Mouse (Mus musculus): ENCODE measurements at regions not wholly inside any gene's neighbourhood (a gene's known extent, or its start where the extent isn't known, plus 50 kb on each side); places are given as distances from the start of the nearest gene placed in this dataset.

GRCm38 (mm10) chr16:55523264-55523663, 225.5 kb upstream of the Zpld1 start:
- WGBS, result 96% methylated on average over 1 of the region's 1 CpGs
- H3K27ac ChIP-seq (ENCODE audit: insufficient read depth, low read depth, low read length), result no peak overlapping the region
- no peak for TF ChIP-seq CTCF (IDR thresholded peaks at IDR 0.05; ENCODE audit: insufficient read depth, low read depth, low read length)
- no peak for TF ChIP-seq POLR2A (IDR thresholded peaks at IDR 0.05; ENCODE audit: insufficient read depth, low read depth, low read length)
- H3K4me1 ChIP-seq (ENCODE audit: control insufficient read depth, insufficient read depth, low read length), result no peaks in the 10 kb centered on the region
- H3K4me3 ChIP-seq (ENCODE audit: insufficient read depth, low read depth, low read length), result no peak overlapping the region

DNA sequence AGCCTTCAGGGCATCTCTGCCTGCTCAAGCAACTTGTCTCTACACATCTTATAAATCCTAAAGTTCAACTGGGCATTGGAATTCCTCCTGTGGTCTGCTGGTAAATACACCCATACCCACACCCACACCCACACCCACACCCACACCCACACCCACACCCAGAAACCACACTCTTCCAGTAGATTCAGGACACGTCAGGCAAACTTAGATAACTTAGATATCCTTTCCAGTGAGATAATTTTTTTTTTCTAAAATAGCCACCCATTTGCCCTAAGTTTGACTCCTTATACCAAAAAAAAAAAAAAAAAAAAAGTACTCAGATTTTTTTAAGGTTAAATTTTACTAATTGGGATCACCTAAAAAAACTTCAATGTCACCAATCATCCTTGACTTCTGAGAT, 224.5 kb upstream of the Zpld1 start:
- WGBS, result 95% methylated on average over 1 of the region's 1 CpGs
- H3K4me3 ChIP-seq (ENCODE audit: insufficient read depth, low read depth, low read length), result no peak overlapping the region
- no peaks in the 10 kb centered on the region for H3K4me1 ChIP-seq (ENCODE audit: control insufficient read depth, insufficient read depth, low read length)
- H3K27ac ChIP-seq (ENCODE audit: insufficient read depth, low read depth, low read length), result no peak overlapping the region
- TF ChIP-seq POLR2A (IDR thresholded peaks at IDR 0.05; ENCODE audit: insufficient read depth, low read depth, low read length) (no peak), CTCF (IDR thresholded peaks at IDR 0.05; ENCODE audit: insufficient read depth, low read depth, low read length) (no peak)

DNA sequence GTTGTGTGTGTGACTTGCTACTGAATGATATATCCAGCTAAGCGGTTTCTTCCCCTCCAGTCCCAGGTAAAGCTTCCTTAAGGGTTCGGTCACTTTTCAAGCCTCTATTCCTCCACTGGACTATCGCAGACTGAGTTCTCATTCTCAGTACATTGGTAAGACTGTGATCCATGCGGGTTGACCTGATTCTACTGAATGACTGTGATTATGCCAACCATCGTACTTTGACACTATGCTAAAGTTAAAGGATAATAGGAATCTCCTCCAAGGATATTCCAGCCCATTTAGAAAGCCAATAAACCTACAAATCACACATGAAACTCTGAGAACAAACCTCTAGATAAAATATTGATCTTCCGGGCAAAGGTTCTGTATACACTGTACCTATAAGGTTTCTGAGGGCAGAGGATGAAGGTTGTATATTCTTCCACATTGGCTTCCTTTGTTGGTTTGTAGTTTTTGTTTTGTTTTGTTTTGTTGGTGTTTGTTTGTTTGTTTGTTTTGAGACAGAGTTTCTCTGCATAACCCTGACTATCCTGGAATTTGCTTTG, 223.7 kb upstream of the Zpld1 start:
- WGBS, result 94% methylated on average over 6 of the region's 6 CpGs
- TF ChIP-seq POLR2A (IDR thresholded peaks at IDR 0.05; ENCODE audit: insufficient read depth, low read depth, low read length), result no peak
- no peak for TF ChIP-seq CTCF (IDR thresholded peaks at IDR 0.05; ENCODE audit: insufficient read depth, low read depth, low read length)
- Histone ChIP-seq H3K4me3 (ENCODE audit: insufficient read depth, low read depth, low read length) (no peak overlapping the region), H3K27ac (ENCODE audit: insufficient read depth, low read depth, low read length) (no peak overlapping the region), H3K4me1 (ENCODE audit: control insufficient read depth, insufficient read depth, low read length) (no peaks in the 10 kb centered on the region)

- Histone ChIP-seq H3K4me3 (ENCODE audit: insufficient read depth, low read depth, low read length) (no peak overlapping the region), H3K4me1 (ENCODE audit: control insufficient read depth, insufficient read depth, low read length) (no peaks in the 10 kb centered on the region; the same call in 1 of the 2 replicates), H3K27ac (ENCODE audit: insufficient read depth, low read depth, low read length) (no peak overlapping the region)
- TF ChIP-seq CTCF (IDR thresholded peaks at IDR 0.05; ENCODE audit: insufficient read depth, low read depth, low read length), result no peak
- no peak for TF ChIP-seq POLR2A (IDR thresholded peaks at IDR 0.05; ENCODE audit: insufficient read depth, low read depth, low read length)
- WGBS, result 83% methylated on average over 6 of the region's 6 CpGs
Measured at GRCm38 (mm10) chr16:55520077-55520476, 222.3 kb upstream of the Zpld1 start.

DNA sequence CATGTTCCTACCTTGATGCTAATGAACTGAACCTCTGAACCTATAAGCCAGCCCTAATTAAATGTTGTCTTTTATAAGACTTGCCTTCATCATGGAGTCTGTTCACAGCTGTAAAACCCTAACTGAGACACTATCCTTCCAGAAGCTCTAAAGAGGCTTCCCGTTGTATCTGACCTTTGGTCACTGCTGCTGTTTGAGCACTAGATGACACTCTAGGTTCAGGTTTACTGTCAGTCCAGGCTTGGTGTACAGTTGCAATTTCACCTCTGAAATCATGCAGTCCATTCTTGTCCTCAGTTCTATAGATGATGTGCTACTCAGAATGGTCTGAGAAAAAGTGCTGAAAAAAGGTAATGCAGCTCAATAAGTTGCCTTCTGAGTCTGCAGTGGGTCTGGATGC, 221.9 kb upstream of the Zpld1 start:
- no peak for TF ChIP-seq POLR2A (IDR thresholded peaks at IDR 0.05; ENCODE audit: insufficient read depth, low read depth, low read length)
- TF ChIP-seq CTCF (IDR thresholded peaks at IDR 0.05; ENCODE audit: insufficient read depth, low read depth, low read length), result no peak
- Histone ChIP-seq H3K4me3 (ENCODE audit: insufficient read depth, low read depth, low read length) (no peak overlapping the region), H3K4me1 (ENCODE audit: control insufficient read depth, insufficient read depth, low read length) (no peaks in the 10 kb centered on the region; the same call in 1 of the 2 replicates), H3K27ac (ENCODE audit: insufficient read depth, low read depth, low read length) (no peak overlapping the region)
- 72% methylated on average over 1 of the region's 1 CpGs for WGBS

DNA sequence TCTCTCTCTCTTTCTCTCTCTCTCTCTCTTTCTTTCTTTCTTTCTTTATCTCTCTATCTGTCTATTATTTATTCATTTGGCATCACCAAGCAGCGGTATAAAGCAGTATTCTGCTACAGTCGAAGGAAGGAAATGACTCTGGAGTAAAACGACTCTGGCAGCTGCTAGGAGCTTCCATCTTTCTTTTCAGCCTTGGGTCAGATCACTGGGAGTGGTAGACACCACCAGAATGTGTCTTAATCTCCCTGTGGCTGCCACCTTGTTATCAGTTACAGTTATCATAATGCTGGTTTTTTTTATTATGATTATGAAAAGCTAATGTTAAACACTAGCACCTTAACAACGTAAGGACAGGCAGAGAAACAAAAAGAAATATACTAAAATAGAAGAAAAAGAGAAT, 219.2 kb upstream of the Zpld1 start:
- H3K4me3 ChIP-seq (ENCODE audit: insufficient read depth, low read depth, low read length), result no peak overlapping the region
- TF ChIP-seq POLR2A (IDR thresholded peaks at IDR 0.05; ENCODE audit: insufficient read depth, low read depth, low read length) (no peak), CTCF (IDR thresholded peaks at IDR 0.05; ENCODE audit: insufficient read depth, low read depth, low read length) (no peak)
- H3K27ac ChIP-seq (ENCODE audit: insufficient read depth, low read depth, low read length), result no peak overlapping the region
- no peaks in the 10 kb centered on the region; the same call in 1 of the 2 replicates for H3K4me1 ChIP-seq (ENCODE audit: control insufficient read depth, insufficient read depth, low read length)
- 75% methylated on average over 4 of the region's 4 CpGs for WGBS

DNA sequence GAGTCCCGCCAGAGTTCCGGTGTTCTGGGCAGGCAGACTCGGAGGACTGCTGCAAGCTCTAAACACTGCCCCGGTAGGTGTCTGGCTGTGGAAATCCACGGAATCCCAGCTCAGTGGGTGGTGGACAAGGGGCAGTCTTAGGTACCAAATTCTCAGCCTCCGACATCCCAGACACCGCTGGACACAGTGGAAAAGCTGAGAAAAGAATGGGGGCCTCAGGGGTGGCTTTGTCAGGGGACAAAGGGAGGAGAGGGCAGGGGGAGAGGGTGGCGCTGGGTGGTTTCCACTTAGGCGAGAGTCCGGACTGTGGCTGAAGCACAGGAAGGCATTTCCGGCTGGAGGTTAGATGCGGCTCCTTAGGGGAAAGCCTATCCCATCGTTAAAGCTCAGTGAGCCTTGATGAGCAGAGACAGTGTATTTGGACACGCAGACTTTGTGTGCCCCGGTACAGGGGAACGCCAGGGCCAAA, 217.5 kb upstream of the Zpld1 start:
- 21% methylated on average over 16 of the region's 16 CpGs for WGBS
- H3K4me1 ChIP-seq (ENCODE audit: control insufficient read depth, insufficient read depth, low read length), result no peaks in the 10 kb centered on the region; the same call in 1 of the 2 replicates
- H3K27ac ChIP-seq (ENCODE audit: insufficient read depth, low read depth, low read length), result no peak overlapping the region
- no peak overlapping the region for H3K4me3 ChIP-seq (ENCODE audit: insufficient read depth, low read depth, low read length)
- TF ChIP-seq POLR2A (IDR thresholded peaks at IDR 0.05; ENCODE audit: insufficient read depth, low read depth, low read length) (no peak), CTCF (IDR thresholded peaks at IDR 0.05; ENCODE audit: insufficient read depth, low read depth, low read length) (no peak)

- TF ChIP-seq POLR2A (IDR thresholded peaks at IDR 0.05; ENCODE audit: insufficient read depth, low read depth, low read length), result no peak
- TF ChIP-seq CTCF (IDR thresholded peaks at IDR 0.05; ENCODE audit: insufficient read depth, low read depth, low read length), result no peak
- Histone ChIP-seq H3K4me1 (ENCODE audit: control insufficient read depth, insufficient read depth, low read length) (no peaks in the 10 kb centered on the region; the same call in 1 of the 2 replicates), H3K27ac (ENCODE audit: insufficient read depth, low read depth, low read length) (no peak overlapping the region), H3K4me3 (ENCODE audit: insufficient read depth, low read depth, low read length) (no peak overlapping the region)
- 65% methylated on average over 6 of the region's 6 CpGs for WGBS
Measured at GRCm38 (mm10) chr16:55514448-55515200, 216.8 kb upstream of the Zpld1 start.

DNA sequence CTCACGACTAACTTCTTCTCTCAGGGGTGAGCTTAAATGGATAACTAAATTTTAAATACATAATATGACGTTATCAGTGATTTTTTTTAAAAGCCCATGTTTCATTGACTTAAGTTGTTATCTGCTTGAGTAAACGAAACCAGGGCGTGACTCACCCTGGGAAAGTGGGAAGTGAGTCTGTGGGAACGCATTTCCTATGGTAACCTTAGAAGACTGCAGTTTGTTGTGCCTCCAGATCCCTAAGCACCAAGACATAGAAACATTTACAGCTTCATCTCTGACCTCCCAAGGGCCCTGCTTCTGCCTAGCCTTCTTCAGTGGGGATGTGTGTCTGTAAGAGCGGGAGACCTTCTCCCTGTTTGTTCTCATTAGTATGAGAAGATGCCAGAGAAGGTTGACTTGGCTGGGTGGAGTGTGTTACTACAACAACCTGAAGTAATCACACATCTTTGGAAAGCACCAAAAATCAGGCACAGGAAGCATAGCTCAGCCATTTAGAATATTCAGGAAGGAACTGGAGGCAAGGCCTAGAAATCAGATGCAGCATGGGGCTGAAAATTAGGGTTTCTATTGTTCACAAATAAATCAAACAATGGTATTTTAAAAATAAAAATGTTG, 207.1 kb upstream of the Zpld1 start:
- Histone ChIP-seq H3K4me3 (ENCODE audit: insufficient read depth, low read depth, low read length) (no peak overlapping the region), H3K27ac (ENCODE audit: insufficient read depth, low read depth, low read length) (no peak overlapping the region), H3K4me1 (ENCODE audit: control insufficient read depth, insufficient read depth, low read length) (no peaks in the 10 kb centered on the region)
- TF ChIP-seq POLR2A (IDR thresholded peaks at IDR 0.05; ENCODE audit: insufficient read depth, low read depth, low read length) (no peak), CTCF (IDR thresholded peaks at IDR 0.05; ENCODE audit: insufficient read depth, low read depth, low read length) (no peak)
- 80% methylated on average over 6 of the region's 6 CpGs for WGBS

Data from olfactory bulb, adult 2 months (tissue).